Mouse (Mus musculus): ENCODE measurements around the gene Mfap5.

DNA sequence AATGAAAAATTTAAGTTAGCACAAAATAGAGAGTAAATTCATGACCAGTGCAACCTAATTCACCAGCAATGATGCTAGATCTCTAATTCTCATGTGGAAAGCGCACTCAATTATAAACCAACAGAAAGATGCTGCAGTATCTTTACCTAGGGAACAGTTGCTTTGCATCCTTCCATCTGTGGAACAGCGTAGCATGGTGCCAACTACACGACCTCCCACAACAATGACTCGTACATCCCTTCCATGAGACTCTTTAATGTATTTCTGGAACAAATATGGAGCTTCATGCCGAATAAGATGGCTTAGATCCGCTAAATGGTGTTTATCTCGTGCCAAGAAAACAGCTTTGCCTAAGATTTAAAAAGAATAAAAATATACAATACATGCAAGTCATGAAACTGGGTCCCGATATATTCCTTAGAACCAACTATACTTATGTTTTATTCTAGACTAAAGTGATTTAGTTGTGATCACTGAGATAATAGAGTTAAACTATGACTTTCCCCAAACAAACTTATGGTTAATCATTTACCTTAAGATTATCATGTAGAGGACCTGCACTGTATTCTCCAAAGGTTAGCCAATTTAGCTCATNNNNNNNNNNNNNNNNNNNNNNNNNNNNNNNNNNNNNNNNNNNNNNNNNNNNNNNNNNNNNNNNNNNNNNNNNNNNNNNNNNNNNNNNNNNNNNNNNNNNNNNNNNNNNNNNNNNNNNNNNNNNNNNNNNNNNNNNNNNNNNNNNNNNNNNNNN lies 46.5 kb upstream of the Mfap5 start:
- TF ChIP-seq CTCF (IDR thresholded peaks at IDR 0.05; ENCODE audit: insufficient read depth, low read length) (no peak), POLR2A (IDR thresholded peaks at IDR 0.05; ENCODE audit: borderline replicate concordance, extremely low read depth, low read depth, low read length) (no peak)

Data from lung, adult 2 months (tissue).